Mouse (Mus musculus) small intestine, adult 2 months (tissue): ENCODE results near the gene Ift57.

Experiments
- CTCF ChIP-seq: fragments of 200-500 bp; IDR thresholded peaks from 2 replicates; pipeline ENCODE4 v1.5.1; 2012; ENCODE audit warnings: low read depth, mild to moderate bottlenecking, control low read depth, inconsistent platforms, low read length, moderate library complexity, mixed read lengths; ENCODE audit not compliant: insufficient replicate concordance, insufficient read length; ENCODE audit errors: extremely low read depth
- POLR2A ChIP-seq: fragments of 200-500 bp; IDR thresholded peaks from 2 replicates; pipeline ENCODE4 v1.6.1; 2012; ENCODE audit warnings: low read depth, mild to moderate bottlenecking, control low read depth, inconsistent platforms, low read length, moderate library complexity

- TF ChIP-seq POLR2A, result no peak
- TF ChIP-seq CTCF, result no peak
Measured at GRCm38 (mm10) chr16:49807862-49808430, 108.9 kb downstream of the Ift57 start.
